Mouse (Mus musculus) bone marrow macrophage, adult 2 months (primary cell): ENCODE measurements around the gene Bicc1. TPM values are rescaled to one million over a fixed set of nuclear protein-coding genes. Genes with fewer than 3 reads are reported as not detected.
"Not testable (repeated sequence)": the region's sequence is repeated elsewhere in the genome, so short reads cannot be mapped to it uniquely, and the experiment has no call there.

Source experiments
- H3K27ac ChIP-seq: 2 replicates; pipeline ENCODE4 v1.5.1; 2012; ENCODE audit warnings: low read depth, low read length; ENCODE audit not compliant: insufficient read depth
- H3K4me1 ChIP-seq: 2 replicates; pipeline ENCODE4 v1.6.1; 2012; ENCODE audit warnings: low read length; ENCODE audit not compliant: control insufficient read depth, insufficient read depth
- H3K4me3 ChIP-seq: 2 replicates; pipeline ENCODE4 v1.5.1; 2012; ENCODE audit warnings: mild to moderate bottlenecking, low read length, moderate library complexity; ENCODE audit not compliant: insufficient read depth
- CTCF ChIP-seq: IDR thresholded peaks from 2 replicates; pipeline ENCODE4 v1.5.1; 2012; ENCODE audit warnings: low read depth, mild to moderate bottlenecking, low read length, moderate library complexity
- POLR2A ChIP-seq: IDR thresholded peaks from 2 replicates; pipeline ENCODE4 v1.6.1; 2012; ENCODE audit warnings: mild to moderate bottlenecking, low read depth, low read length, borderline replicate concordance
- polyA plus RNA-seq: library from polyadenylated mRNA; stranded (reverse); fragments of >200 nt; gene quantifications from 2 replicates; pipeline ENCODE4 v1.2.4, GENCODE M21; 2012; ENCODE audit not compliant: missing spikeins, insufficient read depth, insufficient read length

Bicc1 gene
- polyA plus RNA-seq, 1 experiment = 0.27 TPM

GRCm38 (mm10) chr10:70982156-70982555, 177.3 kb downstream of the Bicc1 start:
- H3K27ac ChIP-seq = no peak overlapping the region
- no peak overlapping the region for H3K4me3 ChIP-seq
- TF ChIP-seq CTCF (no peak), POLR2A (no peak)
- no peaks in the 10 kb centered on the region for H3K4me1 ChIP-seq

GRCm38 (mm10) chr10:70979657-70980056, 179.8 kb downstream of the Bicc1 start:
- no peak overlapping the region for H3K27ac ChIP-seq
- no peak for TF ChIP-seq CTCF
- no peak for TF ChIP-seq POLR2A
- no peak overlapping the region for H3K4me3 ChIP-seq
- no peaks in the 10 kb centered on the region for H3K4me1 ChIP-seq

- TF ChIP-seq POLR2A (no peak), CTCF (no peak)
These were observed 182.4 kb downstream of the Bicc1 start for GRCm38 (mm10) chr10:70977141-70977540.

DNA sequence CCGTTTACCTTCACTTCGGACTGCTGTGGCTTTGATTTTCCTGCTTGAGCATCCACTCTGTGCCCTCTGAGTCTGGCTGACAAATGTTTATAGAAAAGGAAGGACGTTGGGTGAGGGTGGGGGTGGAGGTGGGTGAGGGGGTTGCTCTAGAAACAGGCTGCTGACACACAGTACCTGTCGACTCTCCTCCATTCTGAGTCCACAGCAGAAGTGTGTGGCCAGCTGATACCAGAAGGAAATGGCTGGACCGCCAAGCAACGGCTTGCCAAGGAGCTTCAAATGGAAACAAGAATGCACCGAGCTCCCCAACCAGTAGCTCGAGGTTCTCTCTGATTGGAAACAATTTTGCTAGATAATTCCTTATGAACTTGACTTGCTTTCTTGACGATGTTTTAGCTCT, 182.9 kb downstream of the Bicc1 start:
- no peak overlapping the region for H3K4me3 ChIP-seq
- no peak overlapping the region for H3K27ac ChIP-seq
- H3K4me1 ChIP-seq = no peaks in the 10 kb centered on the region
- TF ChIP-seq CTCF = no peak
- no peak for TF ChIP-seq POLR2A

More at GRCm38 (mm10) chr10:70977141-70977540, 182.4 kb downstream of the Bicc1 start:
- Histone ChIP-seq H3K27ac (no peak overlapping the region), H3K4me1 (no peaks in the 10 kb centered on the region), H3K4me3 (no peak overlapping the region)

DNA sequence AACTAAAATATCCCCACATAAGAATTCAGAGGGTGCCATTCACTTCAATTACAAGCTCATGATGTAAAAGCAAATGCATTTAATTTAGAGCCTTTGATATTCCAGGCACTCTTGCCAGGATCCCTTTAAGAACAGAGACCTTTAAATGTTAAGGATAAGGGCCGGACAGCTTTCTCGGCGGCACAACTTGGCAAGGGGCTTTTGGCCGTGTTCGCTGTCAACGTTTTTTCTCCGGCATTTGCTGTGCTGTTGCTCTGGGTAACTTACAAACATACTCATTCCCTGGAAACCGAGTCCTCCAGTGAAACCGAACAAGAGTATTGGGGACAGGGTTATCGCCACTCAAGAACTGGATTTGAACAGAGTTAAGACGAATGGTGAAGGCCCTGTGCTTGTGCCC, 188.3 kb downstream of the Bicc1 start:
- no peak for TF ChIP-seq CTCF
- no peak for TF ChIP-seq POLR2A
- Histone ChIP-seq H3K4me3 (no peak overlapping the region), H3K27ac (no peak overlapping the region), H3K4me1 (no peaks in the 10 kb centered on the region)

DNA sequence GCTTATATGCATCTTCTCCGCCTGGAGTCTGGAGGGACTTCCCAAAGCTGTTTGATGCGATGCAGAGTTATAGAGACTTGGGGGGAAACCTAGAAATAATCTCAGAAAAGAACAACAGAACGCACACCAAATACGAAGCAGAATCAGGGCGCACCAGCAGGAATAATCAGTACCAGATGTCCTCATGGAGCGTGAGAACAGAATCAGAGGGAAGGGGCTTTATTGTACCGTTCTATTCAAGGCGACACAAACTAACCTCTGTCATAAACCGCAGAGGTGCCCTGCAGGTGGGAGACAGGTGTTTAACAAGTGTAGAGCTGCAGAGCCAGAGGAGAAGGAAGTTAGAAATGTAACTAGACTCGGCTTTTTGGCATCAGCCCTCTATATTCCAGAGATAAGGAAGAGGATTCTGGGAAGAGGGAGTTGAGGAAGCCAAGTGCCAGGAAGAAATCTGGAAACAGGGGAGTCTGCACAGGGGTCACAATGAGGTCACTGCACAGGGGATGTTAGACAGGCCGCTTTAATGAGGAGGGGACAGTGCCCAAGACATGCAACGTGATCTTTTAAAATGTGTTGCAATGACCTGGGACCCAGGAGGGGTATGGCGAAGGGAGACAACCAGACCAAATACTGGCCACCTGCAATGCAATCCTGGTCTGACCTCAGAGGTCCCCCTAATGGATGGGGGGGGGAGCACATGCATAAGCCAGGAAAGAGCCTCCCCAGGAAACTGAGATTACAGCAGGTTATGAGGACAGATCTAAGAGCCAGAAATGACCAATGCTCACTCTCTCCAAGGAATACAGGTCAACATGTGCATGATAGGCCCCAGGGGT, 190.4 kb downstream of the Bicc1 start:
- H3K4me1 ChIP-seq = no peaks in the 10 kb centered on the region
- H3K27ac ChIP-seq = no peak overlapping the region
- no peak for TF ChIP-seq CTCF
- TF ChIP-seq POLR2A = no peak

DNA sequence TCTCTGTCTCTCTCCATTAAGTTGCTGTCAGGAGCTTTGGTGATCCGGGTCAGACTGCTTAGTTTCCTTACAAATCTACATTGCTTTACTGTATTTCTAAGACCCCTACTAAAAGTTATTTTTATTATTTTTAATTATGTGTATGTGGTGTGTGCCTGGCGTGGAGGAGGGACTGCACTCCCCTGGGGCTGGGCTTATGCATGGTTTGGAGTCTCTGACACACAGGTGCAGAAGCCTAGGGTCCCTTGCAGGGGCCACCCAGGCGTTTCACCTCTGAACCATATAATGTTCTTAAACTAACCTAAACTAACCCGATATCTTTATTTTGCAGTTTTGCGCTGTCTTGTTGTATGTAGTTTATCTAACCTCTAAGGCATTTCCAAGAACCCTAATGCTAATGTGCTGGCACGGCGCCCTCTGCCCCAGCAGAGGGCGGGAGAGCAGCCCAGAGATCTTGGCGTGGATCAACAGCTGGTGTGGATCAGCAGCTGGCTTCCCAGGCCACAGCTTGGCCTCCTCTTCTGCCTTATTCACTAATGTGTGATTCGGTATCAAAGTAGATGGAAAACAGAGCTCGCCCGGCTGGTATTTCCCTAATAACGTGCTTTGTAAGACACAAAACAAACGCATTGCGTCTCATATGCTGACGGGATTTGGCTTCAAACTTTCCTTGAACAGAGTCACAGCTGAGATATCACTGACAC, 192.7 kb downstream of the Bicc1 start:
- no peaks in the 10 kb centered on the region for H3K4me1 ChIP-seq
- H3K4me3 ChIP-seq = no peak overlapping the region
- H3K27ac ChIP-seq = no peak overlapping the region
- TF ChIP-seq POLR2A (no peak), CTCF (no peak)

More for the DNA sequence above, 190.4 kb downstream of the Bicc1 start:
- no peak overlapping the region for H3K4me3 ChIP-seq

DNA sequence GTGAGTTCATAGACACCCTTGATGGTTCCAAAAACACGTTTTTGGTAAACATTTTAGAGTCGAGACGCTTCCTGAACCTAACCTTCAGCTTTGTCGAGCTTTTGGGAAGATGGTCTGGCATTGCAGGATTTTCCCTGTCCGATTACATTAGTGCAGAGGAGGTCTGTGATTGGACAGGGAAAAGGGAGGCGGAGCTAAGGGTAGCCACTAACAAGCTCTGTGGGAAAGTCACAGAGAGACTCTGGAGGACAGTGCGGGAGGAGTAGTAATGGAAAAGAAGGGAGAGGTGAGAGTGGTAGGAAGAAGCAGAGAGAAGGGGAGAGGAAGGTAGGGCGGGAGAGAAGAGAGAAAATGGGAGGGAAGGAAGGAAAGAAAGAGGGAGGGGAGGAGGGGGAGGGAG, 194.8 kb downstream of the Bicc1 start:
- Histone ChIP-seq H3K4me1 (no peaks in the 10 kb centered on the region), H3K27ac (no peak overlapping the region), H3K4me3 (no peak overlapping the region)
- no peak for TF ChIP-seq POLR2A

DNA sequence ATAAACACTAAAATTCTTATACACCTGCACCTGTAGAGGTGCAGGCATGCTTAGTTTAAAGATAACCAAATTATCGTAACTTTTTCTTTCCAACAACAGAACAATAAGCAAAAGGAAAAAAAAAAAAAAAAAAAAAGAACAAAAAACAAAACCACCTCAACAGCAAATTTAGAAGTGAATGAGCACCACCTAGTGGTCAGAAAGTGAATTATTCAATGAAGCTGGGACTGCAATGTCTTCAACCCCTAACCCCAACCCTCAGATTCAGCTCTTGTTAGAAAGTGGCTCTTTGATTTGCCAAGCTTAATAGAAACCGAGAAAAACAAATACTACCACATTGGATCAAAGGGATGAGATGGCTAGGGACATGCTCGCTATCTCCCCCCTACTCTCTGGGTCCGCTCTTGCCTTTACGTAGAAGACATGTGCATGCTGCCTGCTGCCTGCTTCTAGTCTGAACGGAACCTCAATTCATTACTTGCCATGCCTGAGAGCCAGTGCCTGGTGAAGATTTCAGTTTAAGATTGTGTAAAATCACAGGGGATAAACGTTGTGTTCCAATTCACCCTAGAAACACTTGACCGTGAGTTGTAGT, 195.8 kb downstream of the Bicc1 start:
- TF ChIP-seq CTCF (no peak), POLR2A (no peak)

GRCm38 (mm10) chr10:70961641-70962040, 197.9 kb downstream of the Bicc1 start:
- Histone ChIP-seq H3K27ac (no peak overlapping the region), H3K4me1 (no peaks in the 10 kb centered on the region), H3K4me3 (no peak overlapping the region)
- TF ChIP-seq CTCF (no peak), POLR2A (no peak)

More for the DNA sequence above, 195.8 kb downstream of the Bicc1 start:
- H3K27ac ChIP-seq = no peak overlapping the region
- H3K4me3 ChIP-seq = no peak overlapping the region
- H3K4me1 ChIP-seq = no peaks in the 10 kb centered on the region

DNA sequence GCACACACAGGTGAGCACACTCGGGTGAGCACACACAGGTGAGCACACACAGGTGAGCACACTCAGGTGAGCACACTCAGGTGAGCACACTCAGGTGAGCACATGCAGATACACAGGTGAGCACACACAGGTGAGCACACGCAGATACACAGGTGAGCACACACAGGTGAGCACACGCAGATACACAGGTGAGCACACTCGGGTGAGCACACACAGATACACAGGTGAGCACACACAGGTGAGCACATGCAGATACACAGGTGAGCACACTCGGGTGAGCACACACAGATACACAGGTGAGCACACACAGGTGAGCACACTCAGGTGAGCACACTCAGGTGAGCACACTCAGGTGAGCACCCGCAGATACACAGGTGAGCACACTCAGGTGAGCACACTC, 199.1 kb downstream of the Bicc1 start:
- not testable (repeated sequence) for H3K4me3 ChIP-seq, H3K4me1 ChIP-seq, H3K27ac ChIP-seq
